Mouse (Mus musculus) heart, adult 11 months (tissue): ENCODE results near the gene Mypop.
A peak's percentile ranks its signal among the peaks of the same experiment; 100 is the strongest.

Experiments
- DNase-seq: peaks from one replicate; pipeline ENCODE4 v3.0.0; 2022

Mypop gene

GRCm38 (mm10) chr7:18990601-18991295, at the start of gene Mypop:
TSS of gene Mypop (plus strand) at chr7:18991245.
- peak; percentile 100 for DNase-seq

DNA sequence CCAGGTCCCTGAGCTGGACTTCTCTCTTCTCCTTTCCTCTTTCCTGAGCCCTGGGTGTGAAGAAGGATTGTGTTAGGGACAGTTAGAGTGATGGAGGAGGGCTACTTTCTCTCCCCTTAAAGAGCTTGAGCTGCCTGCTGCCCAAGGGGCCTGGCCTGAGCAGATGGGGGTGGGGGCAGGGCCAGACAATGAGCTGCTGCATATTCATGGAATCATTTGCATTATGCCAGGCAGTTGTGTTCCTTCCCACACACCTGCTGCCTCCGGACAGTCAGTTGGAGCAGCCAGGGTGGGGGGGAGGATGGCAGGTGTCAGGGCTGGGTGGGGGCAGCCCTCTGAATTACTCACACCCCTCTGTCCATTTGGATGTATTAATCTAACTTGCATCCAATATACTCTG, 48.7 kb upstream of the Mypop start:
- DNase-seq, result no peak

- no peak for DNase-seq
These were observed 48.2 kb upstream of the Mypop start for GRCm38 (mm10) chr7:18942815-18943214.

DNA sequence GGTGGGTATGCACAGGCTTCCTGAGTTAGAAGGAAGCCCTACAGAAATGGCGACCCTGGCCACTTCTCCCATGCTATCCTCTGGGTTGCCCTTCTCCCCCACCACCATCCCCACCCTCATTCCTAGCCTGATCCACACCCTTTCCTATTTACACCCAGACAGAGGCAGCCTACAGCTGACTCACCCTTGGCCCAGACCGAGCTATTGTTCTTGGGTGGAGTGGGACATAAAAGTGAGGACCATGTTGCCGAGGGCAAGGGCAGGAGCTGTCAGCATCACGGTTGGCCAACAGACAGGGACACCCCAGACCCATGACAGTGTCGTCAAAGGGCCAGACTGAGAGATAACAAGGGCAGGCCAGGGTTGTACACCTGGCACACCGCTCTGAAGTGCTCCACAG, 42.9 kb upstream of the Mypop start:
- peak; percentile 99 for DNase-seq

- peak; percentile 93 for DNase-seq
These were observed 41.1 kb upstream of the Mypop start for GRCm38 (mm10) chr7:18949781-18950522.

DNA sequence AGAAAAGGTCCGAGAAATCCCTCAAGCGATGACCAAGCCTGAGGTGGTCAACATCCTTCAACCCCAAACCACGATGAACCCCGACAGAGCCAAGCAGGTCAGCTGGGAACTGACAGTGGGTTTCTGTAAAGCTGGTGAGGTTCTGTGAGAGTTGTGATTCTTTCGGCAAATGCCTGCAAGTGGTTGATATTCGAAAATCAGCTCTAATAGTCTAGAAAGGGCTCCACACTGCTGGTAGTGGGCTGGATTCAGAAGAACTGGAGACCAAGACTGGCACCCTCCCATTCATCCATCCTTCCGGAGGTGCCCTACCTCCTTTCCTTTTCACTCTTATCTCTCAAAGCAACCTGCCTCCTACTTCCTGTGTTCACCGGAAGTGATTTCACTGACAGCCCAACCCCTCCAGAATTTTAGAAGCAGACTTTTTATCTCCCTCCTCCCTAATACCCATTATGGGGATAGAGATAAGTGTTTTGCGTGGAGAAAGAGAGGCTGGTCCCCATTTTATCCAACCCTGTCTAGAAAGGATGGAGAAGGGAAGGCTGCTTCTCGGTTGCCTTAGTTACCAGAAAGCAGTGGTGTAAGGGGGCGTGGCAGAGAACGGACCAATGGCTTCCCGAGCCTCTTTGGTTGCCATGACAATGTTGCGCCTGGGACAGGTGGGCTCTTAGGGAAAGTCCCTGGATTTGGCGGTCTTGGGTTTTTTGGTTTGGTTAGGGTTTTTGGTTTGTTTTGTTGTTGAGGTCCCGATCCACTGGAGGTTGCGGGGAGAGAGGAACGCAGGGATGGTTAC, 40.3 kb upstream of the Mypop start:
- no peak for DNase-seq

DNA sequence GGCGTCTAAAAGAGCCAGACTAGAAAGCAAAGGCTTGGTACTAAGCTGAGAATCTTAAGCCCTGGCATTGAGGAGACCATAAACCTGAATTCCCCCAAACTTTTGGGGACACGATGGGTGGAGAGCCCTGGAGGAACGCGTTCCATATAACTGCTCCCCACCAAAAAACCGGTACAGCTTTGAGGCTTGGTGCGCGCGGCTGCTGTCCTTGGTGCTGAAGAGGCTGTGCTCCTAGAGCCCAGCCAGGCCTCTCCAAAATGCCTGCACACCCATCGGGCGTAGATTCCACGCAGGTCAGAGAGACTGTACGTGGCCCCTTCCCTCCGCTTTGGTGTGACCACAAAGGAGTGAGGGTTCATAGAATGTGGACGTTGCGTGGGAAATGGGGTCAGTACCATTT, 39.6 kb upstream of the Mypop start:
- no peak for DNase-seq

DNA sequence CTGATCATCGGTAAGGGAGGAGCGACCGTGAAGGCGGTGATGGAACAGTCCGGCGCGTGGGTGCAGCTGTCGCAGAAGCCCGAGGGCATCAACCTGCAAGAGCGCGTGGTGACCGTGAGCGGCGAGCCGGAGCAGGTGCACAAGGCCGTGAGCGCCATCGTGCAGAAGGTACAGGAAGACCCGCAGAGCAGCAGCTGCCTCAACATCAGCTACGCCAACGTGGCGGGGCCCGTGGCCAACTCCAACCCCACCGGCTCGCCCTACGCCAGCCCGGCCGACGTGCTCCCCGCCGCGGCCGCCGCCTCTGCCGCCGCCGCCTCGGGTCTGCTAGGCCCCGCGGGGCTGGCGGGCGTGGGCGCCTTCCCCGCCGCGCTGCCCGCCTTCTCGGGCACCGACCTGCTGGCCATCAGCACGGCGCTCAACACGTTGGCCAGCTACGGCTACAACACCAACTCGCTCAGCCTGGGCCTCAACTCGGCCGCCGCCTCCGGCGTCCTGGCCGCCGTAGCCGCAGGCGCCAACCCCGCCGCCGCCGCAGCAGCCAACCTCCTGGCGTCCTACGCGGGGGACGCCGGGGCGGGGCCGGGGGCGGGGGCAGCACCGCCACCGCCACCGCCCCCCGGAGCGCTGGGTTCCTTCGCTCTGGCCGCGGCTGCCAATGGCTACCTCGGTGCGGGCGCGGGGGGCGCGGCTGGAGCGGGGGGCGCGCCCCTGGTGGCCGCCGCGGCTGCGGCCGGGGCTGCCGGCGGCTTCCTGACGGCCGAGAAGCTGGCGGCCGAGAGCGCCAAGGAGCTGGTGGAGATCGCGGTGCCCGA, 33.3 kb upstream of the Mypop start:
- DNase-seq, result peak; percentile 97

GRCm38 (mm10) chr7:18958384-18958766, 32.7 kb upstream of the Mypop start:
- peak; percentile 92 for DNase-seq

DNA sequence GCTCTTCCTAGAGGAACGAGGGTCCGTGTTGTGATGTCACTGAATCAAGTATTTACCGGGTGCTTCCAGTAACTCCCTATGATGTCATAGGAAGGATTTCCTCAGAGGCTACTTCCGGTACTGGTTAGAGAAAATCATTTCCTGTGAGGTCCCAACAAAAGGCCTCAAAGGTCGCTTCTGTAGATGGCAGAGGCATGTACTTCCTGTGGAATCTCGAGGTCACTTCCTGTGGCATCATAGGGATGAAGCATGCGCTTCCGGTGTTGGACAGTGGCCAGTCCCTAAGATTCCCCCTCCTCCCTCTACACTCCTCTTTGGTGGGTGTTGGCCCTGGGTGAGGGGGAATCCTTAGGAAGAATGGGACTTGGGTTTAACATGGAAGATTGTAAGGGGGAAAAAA, 31.6 kb upstream of the Mypop start:
- peak; percentile 98 for DNase-seq

DNA sequence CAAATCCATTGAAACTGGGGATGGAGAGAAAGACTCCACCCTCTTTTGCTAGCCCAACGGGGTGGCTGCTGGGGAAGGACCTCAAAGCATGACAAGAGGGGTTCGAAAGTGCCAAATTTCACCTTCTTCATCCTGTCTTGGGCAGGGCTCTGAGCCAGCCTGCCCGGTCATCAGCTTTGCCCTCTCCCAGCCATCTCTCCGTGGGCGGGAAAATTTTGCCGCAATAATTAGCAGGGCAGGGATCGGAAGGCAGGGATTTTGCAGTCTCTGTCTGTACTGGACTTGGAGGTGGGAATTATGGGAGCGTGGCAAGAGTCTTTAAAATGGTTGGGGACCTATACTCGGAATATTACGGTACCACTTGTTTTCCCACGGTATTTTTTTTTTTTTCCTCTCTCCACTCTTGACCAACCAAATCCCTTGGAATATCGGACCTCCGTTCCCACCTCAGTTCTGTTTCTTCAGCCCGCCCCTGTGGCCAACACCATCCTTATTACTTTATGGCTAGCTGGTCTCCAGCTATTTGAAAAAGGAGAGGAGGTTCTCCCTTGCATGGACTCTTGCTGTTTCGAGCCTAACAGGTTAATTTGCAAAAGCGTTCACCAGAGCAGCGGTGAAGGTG, 28.8 kb upstream of the Mypop start:
- DNase-seq, result no peak

GRCm38 (mm10) chr7:18962795-18963194, 28.2 kb upstream of the Mypop start:
- DNase-seq, result no peak

DNA sequence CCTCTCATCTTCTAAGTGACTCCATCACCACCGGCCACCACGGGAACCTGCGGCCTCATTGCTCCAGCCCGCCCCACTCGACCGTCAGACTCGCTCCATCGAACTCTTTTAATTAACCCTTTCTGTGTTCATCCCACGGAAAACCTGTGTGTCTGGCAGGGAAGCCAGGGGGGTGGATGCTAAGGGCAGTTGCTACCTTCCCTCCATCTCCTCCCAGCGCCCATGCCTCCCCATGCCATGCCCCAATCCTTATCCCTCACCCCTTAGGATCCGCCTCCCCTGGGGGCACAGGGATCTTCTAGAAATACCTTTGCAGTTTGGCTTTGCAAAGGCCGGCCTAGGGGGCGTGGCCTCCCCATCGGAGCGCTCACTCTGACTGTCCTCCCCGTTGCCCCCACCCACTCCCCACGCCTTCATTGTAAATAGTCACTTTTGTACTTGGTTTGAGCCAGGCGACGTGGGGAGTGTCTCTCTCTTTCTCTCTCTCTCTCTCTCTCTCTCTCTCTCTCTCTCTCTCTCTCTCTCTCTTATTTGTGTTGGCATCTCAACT, 27.7 kb upstream of the Mypop start:
- DNase-seq, result peak; percentile 92

DNA sequence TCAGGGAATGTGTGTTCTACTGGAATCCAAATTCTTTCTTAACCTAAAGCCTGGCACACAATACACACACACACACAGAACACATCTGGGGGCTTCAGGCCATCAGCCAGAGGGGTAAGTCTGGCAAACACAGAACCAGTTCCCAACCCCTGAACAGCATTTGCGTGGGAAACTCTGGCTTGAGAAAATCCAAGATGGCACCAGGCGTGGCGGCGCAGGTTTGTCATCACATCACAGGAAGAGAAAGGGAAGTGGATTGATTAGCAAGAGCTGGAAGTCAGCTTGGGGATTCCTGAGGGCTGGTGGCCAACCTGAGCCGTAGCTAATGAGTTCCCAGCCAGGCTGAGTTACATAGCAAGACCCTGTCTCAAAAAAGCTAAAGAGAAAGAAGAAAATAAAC, 25.7 kb upstream of the Mypop start:
- no peak for DNase-seq

- DNase-seq, result no peak
These were observed 23.4 kb upstream of the Mypop start for GRCm38 (mm10) chr7:18967603-18968002.

DNA sequence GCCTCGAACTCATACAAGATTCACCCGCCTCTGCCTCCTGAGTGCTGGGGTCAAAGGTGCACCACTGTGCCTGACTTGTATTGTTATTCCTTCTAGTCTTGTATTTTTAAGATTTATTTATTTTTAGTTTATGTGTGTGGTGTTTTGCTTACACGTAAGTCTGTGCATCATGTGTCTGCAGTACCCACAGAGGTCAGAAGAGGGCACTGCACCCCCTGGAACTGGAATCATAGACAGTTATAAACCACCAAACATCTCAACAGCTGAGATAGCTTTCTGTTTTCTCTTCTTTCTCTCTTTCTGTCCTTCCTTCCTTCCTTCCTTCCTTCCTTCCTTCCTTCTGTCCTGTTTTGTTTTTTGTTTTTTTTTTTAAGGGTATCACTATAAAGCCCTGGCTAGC, 20.1 kb upstream of the Mypop start:
- no peak for DNase-seq

GRCm38 (mm10) chr7:18978381-18978780, 12.7 kb upstream of the Mypop start:
- no peak for DNase-seq

DNA sequence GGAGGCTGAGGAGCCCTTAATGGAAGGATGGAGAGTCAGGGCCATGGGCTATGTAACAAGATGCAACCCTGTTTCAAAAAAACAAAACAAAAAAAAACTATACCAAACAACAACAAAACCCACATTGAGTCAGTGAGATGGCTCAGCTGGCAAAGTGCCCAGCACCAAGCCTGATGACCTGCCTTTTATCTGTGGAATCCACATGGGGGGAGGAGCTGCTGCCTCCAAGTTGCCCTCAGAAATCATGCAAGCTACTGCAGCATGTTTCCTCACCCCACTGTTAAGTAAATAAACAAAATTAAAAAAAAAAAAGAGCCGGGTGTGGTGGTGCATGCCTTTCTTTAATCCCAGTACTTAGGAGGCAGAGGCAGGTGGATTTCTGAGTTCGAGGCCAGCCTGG, 4.5 kb upstream of the Mypop start:
- no peak for DNase-seq

- no peak for DNase-seq
These were observed 3.9 kb upstream of the Mypop start, which contains the start of gene Nanos2 for GRCm38 (mm10) chr7:18987100-18987499. TSS of gene Nanos2 (plus strand) at chr7:18987400.

DNA sequence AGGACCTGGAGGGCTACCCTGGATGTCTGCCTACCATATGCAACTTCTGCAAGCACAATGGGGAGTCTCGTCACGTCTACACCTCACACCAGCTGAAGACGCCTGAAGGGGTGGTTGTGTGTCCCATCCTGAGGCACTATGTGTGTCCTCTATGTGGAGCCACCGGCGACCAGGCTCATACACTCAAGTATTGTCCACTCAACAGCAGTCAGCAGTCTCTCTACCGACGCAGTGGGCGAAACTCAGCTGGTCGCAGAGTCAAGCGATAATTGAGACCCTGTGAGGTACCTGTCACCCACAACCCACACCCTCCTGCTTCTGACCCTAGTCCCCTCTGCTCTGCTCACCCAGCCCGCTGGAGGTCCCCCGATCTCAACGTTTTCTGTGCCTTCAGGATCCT, 3.3 kb upstream of the Mypop start:
- no peak for DNase-seq

DNA sequence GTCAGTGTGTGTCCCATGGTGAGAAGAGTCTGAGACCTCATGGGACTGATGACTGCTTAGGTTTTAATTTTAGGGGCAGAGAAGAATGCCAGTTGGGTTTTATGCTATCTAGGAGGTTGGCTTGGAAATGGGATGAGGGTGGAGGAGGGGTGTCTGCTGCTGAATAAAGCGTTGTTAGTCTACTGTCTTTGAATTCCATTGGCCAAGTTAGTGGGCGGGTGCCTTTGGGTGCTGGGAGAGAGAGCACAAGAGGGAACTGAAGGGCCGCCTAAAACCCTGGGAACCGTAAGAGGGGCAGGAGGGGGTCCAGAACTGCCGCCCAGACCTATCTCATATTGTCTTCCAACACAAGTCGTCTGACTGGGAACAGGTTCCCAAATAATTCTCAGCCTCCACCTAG, 2.3 kb upstream of the Mypop start:
- no peak for DNase-seq

DNA sequence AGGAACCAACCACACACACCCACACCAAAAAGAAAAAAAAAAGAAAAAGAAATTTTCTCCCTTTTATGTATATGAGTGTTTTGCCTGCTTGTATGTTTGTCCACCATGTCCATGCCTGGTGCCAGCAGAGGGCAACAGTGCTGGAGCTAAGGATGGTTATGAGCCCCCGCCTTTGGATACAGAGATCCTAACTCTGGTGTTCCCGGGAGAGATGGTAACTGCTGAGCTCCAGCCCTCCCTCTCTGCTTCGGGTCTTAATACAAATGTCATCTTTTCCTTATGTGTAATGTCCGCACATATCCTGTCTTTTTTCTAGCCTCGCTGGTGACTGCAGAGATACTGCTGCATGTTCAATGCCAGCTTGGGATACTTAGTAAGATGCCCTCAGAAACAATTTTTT, 1.1 kb upstream of the Mypop start:
- DNase-seq, result no peak
